Mouse (Mus musculus) gonadal fat pad, adult 2 months (tissue): ENCODE results near the gene Smtnl2. TPM values are rescaled to one million over a fixed set of nuclear protein-coding genes. Genes with fewer than 3 reads are reported as not detected.
"Not testable (repeated sequence)": the region's sequence is repeated elsewhere in the genome, so short reads cannot be mapped to it uniquely, and the experiment has no call there.

Experiments used
- DNase-seq: peaks from one replicate; pipeline ENCODE4 v3.0.0-alpha.2; 2012; ENCODE audit warnings: low read depth
- polyA plus RNA-seq: library from polyadenylated mRNA; depleted of rRNA; stranded (reverse); fragments of >200 nt; gene quantifications from 2 replicates; pipeline ENCODE4 v1.2.3, GENCODE M21; 2012; rRNA removed

Smtnl2 gene
- polyA plus RNA-seq, 1 experiment, result 13.7 TPM

- no peak for DNase-seq
Observed at GRCm38 (mm10) chr11:72361385-72362346, 49.8 kb downstream of the Smtnl2 start.

GRCm38 (mm10) chr11:72354971-72355728 is 56.4 kb downstream of the Smtnl2 start:
- DNase-seq, result no peak

DNA sequence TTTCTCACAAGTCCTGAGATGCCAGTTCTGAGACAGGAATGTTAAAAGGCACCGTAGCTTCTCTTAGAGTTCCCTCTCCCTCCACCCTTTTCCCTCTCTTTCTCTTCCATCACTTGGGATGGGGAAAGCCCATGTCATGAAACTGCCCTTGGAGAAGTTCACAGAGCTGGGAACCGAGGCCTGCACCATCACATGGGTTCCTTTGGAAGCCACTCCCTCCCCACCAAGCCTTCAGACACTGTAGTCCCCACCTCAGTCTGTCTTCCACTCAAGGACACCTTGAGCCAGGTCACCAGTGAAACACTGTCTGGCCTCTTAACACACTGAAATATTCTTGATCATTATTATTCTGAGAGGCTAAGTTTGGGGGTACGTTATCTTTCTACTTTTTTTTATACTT is 58.3 kb downstream of the Smtnl2 start:
- no peak for DNase-seq

GRCm38 (mm10) chr11:72352272-72352671 is 59.2 kb downstream of the Smtnl2 start:
- no peak for DNase-seq

DNA sequence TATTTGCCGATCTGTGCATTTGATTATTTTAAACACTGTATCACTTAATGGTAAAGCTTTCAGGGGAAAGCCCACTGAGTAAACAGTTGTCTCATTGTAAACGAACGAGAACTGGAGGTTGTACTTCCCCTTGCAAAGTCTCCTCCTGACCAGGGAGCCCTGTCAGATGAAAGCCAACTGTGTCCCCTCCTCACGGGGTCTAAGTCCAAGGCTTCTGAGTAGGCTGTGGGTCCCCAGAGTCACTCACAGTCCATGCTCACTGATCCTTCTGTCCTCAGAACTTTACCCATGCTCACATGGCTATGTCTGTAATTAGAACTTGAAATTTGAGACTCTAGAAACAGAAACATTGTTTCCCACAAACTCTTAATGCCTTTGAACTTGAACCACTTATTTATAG is 61.9 kb downstream of the Smtnl2 start:
- no peak for DNase-seq

DNA sequence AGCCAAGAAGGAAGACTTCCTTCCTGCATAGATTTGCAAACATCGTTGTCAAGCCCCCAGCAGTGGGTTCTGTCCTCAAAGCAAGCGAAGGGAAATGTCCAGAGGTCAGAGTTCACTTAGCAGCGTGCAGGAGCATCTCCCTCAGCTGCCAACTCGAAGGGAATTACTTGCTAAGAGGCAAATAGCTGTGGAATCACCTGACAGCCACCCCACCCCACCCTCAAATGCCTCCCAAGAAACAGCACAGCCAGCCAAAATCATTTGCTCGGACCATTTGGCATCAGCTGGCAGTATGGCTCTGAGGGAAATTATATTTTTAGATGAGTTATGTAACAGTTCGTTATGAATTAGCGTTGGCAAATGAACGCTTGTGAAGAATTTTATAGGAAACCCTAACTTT is 62.5 kb downstream of the Smtnl2 start:
- DNase-seq, result no peak

- DNase-seq, result no peak
Observed at GRCm38 (mm10) chr11:72348563-72348962, 63.0 kb downstream of the Smtnl2 start.

DNA sequence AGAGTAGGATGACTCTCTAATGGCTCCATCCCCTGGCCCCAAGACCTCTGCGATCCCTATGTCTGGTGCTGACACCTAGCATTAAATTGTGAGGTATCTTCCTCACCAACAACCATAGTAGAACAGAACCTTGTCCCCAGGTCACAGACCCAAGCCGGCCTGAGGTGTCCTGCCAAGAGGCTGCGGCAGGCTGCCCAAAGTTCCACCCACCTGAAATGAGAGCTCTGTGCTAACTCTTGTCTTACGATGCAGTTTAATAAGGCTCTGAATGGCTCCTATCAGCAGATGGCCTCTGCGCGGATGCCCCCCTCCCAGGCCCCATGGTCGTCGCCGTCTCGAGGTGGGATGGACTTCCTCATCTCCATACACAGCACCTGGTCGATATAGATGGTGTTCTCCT is 67.0 kb downstream of the Smtnl2 start:
- DNase-seq, result no peak

DNA sequence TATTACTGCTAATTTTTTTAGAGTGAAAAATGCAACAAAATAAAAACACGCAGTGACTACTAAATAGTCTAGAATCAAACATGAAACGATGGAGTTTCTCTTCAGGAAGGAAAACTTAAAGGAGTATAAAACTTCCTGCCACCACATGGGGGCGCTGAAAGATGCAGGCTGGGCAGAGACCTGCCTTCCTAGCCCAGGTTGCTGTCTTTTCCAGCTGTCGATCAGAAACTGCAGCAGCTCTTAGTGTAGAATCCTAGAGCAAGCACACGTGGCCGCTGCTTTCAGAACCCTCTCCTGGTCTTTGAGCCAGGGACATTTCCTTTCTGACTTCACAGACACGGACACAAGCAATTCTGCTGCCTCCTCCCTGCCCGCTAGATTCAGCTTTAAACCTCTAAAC is 67.6 kb downstream of the Smtnl2 start:
- DNase-seq, result no peak

GRCm38 (mm10) chr11:72343238-72343625 is 68.3 kb downstream of the Smtnl2 start:
- not testable (repeated sequence) for DNase-seq

DNA sequence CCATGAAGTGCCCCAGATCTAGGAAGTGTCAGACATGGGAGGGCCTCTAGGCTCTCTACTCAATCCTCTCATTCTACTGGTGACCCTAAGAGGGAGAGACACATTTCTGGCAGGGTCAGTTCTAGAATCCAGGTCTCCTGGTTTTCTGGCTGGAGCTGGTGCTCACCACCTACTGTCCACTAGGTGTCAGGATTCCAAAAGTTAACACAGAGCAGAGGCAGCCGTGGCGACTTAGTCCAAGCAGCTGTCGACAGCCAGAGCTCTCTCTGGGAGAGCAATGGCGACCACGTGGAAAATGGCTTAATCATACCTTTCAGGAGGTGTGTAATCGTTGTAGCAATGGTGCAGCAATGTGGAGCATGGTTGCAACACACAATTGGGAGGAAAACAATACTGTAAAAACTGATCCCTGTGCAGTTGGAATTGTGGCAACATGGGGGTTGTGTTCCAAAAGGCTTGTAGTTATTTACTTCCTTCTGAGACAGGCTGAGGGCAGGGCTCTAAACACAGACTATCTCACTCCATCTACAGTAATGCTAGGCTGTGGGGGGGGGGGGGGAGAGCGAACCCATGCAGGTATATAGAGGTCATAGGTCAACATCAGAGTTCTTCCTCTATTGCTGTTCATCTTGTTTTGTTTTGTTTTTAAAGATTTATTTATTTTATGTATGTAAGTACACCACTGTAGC is 68.8 kb downstream of the Smtnl2 start:
- peak; percentile 45 for DNase-seq

- DNase-seq, result no peak
Observed at GRCm38 (mm10) chr11:72339716-72340115, 71.8 kb downstream of the Smtnl2 start.

Other genes starting within 250 kb of the Smtnl2 start
- 0.22 and 0.56 TPM in 2 replicates for gene Gm43951, start 204.9 kb downstream of the Smtnl2 start, polyA plus RNA-seq
- gene 4933427D14Rik, start 204.3 kb downstream of the Smtnl2 start, polyA plus RNA-seq, result 7.2 and 7.3 TPM in 2 replicates
- gene Txndc17, start 204.2 kb downstream of the Smtnl2 start, polyA plus RNA-seq, result 88.0 and 88.3 TPM in 2 replicates
- 7.7 and 8.5 TPM in 2 replicates for gene Med31, start 196.1 kb downstream of the Smtnl2 start, polyA plus RNA-seq
- gene Slc13a5, start 144.5 kb downstream of the Smtnl2 start, polyA plus RNA-seq, result 0.18 and 0.34 TPM in 2 replicates
- 15.5 and 21.2 TPM in 2 replicates for gene Xaf1, start 110.1 kb downstream of the Smtnl2 start, polyA plus RNA-seq
- 0.20 and 0.39 TPM in 2 replicates for gene Fbxo39, start 97.3 kb downstream of the Smtnl2 start, polyA plus RNA-seq
- 1.6 and 2.2 TPM in 2 replicates for gene Tekt1, start 49.3 kb downstream of the Smtnl2 start, polyA plus RNA-seq
- gene Ggt6, start 23.8 kb upstream of the Smtnl2 start, polyA plus RNA-seq, result 1.1 and 1.6 TPM in 2 replicates
- gene Mybbp1a, start 29.6 kb upstream of the Smtnl2 start, polyA plus RNA-seq, result 38.7 and 42.8 TPM in 2 replicates
- 22.3 and 22.5 TPM in 2 replicates for gene Spns2, start 78.2 kb upstream of the Smtnl2 start, polyA plus RNA-seq
- 1.0 and 2.5 TPM in 2 replicates for gene Spns3, start 138.8 kb upstream of the Smtnl2 start, polyA plus RNA-seq
- gene Ube2g1, start 195.6 kb upstream of the Smtnl2 start, polyA plus RNA-seq, result 7.7 and 9.8 TPM in 2 replicates